Mouse (Mus musculus) thymus, postnatal 14 days (tissue): ENCODE measurements around the gene Sertad3.
"Not testable (repeated sequence)": the region's sequence is repeated elsewhere in the genome, so short reads cannot be mapped to it uniquely, and the experiment has no call there.

Source experiments
- DNase-seq: peaks from one replicate; pipeline ENCODE4 v3.0.0; 2021

Sertad3 gene

GRCm38 (mm10) chr7:27493450-27493849, 19.9 kb downstream of the Sertad3 start:
- DNase-seq, result no peak

DNA sequence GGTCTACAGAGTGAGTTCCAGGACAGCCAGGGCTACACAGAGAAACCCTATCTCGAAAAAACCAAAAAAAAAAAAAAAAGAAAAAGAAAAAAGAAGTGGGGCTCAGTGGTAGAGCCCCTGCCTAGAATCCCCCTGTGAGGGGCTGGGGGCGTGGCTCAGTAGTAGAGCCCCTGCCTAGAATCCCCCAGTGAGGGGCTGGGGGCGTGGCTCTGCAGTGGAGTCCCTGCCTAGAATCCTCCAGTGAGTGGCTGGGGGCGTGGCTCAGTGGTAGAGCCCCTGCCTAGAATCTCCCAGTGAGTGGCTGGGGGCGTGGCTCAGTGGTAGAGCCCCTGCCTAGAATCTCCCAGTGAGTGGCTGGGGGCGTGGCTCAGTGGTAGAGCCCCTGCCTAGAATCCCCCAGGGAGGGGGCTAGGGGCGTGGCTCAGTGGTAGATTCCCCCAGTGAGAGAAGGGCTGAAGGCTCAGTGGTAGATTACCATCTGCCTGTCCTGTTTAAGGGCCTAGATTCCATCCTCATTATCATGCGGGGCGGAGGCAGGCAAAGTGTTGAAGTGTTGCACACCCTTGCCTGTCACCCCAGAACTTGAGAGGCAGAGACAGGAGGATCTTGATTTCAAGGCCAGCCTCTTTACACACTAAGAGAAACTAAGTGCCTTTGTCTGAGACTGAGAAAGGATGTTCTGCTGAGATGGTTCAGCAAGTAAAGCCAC, 21.2 kb downstream of the Sertad3 start:
- not testable (repeated sequence) for DNase-seq

- DNase-seq, result no peak
Measured at GRCm38 (mm10) chr7:27499036-27499435, 25.5 kb downstream of the Sertad3 start, which contains the start of gene Prx. TSS of gene Prx (plus strand) at chr7:27499324.

DNA sequence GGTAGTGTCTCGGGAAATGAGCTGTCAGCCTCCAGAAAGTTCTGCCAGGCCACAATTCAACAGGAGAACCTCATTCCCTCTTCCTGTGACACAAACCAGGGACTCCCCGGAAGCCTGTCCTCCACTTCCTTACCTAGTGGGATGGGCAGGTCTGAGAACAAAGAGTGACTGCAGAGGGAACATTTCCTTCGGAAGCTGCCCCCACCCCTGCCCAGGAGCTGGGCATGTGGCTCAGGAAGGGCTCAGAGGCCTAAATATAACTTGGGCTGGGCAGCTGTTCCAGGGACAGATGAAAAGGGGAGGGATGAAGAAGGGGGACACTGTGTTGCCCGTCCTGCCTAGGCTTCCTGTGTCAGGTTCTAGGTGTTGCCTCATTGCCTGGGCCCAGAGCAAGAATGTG, 28.1 kb downstream of the Sertad3 start:
- no peak for DNase-seq

- no peak for DNase-seq
Measured at GRCm38 (mm10) chr7:27506765-27507370, 33.3 kb downstream of the Sertad3 start.

DNA sequence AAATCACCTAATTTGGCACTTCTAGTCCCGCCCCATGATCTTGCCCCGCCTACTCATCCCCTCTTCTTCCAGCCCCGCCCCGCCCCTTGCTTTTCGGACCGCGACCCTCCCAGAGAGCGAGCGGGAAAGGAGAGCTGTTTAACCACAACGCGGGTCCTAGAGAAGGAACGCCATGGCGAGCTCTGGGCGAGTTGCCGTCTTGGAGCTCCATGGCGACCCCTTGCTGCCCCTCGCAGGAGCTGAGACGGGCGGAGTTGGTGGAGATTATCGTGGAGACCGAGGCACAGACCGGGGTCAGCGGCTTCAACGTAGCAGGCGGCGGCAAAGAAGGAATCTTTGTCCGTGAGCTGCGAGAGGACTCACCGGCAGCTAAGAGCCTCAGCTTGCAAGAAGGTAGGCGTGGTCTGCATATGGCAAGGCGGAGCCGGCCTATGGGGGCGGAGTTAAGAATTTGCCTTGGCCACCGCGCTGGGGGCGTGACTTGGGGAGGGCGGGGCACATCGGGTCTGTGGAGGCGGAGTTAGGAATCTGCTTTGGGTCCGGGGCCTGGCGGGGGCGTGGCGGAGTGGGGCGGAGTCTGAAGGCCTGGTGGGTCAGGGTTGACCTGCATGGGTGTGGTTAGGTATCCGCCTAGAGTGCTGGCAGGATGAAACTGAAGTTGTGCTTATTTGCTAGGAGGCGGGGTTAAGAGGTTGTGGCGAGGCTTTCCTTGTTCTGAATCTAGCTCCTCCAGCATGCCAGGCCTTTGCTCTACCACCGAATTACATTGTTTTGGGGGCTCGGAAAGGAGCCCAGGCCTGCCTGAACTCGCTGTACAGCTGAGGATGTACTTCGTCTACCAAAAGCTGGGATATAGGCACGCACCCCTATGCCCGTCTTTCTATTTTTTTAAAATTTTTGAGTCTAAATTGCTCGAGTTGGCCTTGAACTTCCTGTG, 34.4 kb downstream of the Sertad3 start:
- DNase-seq, result peak; percentile 97

DNA sequence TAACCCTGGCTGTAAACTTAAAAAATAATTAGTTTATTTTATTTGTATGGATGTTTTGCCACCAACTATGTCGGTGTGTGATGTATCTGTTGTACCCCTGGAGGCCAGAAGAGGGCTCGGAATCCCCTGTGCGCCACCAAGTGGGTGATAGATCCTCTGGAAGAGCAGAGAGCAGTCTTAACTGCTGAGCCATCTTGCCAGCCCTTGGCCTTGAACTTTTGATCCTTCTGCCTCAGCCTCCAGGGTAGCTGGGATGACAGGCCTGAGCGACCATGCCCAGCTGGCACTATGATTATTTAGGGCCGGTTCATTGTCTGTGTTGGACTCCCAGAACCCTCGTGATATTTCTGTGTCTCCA, 35.1 kb downstream of the Sertad3 start:
- DNase-seq, result peak; percentile 79

- DNase-seq, result no peak
Measured at GRCm38 (mm10) chr7:27510809-27511208, 37.2 kb downstream of the Sertad3 start.

DNA sequence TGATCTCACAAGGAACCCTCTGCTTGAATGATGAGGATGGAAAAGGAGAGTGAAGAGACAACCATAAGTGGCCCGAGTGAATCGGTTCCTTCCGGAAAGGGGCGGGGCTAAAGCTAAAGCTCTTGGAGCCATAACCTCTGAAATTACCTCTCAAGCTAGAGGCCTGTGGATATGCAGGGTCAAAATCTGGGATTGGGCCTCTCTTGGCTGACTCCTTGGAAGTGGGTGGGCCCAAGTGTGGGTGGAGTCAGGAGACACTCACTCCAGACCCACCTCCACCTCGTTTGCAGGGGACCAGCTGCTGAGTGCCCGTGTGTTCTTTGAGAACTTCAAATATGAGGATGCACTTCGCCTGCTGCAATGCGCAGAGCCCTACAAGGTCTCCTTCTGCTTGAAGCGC, 41.4 kb downstream of the Sertad3 start:
- DNase-seq, result no peak

GRCm38 (mm10) chr7:27518314-27518713, 44.7 kb downstream of the Sertad3 start:
- DNase-seq, result no peak

GRCm38 (mm10) chr7:27520104-27520503, 46.5 kb downstream of the Sertad3 start:
- no peak for DNase-seq

GRCm38 (mm10) chr7:27520599-27520998, 47.0 kb downstream of the Sertad3 start:
- DNase-seq, result no peak

DNA sequence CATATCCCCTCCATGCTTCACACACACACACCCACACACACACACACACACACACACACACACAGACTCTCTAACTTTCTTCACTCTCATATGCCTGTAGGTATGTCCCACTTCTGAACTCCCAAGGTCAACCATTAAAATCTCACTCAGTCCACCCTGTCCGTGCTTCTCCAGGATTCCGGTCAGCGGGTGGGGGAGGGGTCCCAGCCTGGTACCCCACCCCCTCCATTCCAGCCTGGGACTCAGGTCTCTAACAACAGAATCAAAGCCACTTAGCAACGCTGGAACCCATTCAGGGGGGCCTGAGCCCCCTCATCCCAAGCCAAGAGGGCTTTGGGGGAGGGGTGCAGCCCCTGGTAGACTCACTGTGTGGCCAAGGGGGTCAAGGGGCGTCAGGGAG, 49.4 kb downstream of the Sertad3 start, which contains the start of gene Hipk4:
Hipk4 (plus strand) TSS at position 301 of the 400 bp plus-strand sequence.
- DNase-seq, result no peak

GRCm38 (mm10) chr7:27523805-27524204, 50.2 kb downstream of the Sertad3 start:
- DNase-seq, result no peak

DNA sequence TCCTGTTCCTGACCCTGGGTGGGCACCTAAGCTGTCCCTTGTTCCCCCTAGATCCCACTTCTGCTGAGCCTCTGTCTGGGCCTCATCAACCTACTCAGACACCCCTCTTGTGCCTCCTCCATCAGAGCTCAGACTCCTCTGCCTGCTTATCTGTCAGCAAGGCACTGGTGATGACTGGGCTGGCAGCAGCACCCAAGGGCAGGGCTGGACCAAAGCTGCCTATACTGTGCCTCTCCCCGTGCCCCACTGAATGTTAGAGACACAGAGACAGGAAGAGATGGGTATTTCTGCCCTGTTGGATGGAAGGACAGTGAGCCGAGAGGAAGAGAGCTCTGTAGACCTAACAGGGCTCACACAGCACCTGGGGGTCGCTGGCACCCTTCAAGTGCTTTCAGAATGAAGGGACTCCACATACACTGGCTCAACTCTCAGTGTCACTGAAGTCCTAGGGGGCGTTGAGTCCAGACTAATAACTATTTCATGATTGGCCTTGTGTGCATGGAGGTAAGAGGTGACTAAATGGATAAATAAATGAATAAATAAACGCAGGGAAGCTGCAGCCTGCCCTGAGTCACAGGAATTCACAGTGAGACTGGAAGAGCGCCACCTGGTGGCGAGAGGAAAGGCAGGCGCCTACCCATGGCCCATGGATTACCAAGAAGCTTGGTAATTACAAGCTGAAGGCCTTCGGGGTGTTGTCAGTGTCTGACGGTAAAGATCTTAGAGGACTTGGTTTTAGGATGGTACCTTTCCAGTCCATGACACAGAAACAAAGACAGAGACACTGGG, 52.7 kb downstream of the Sertad3 start:
- peak; percentile 76 for DNase-seq
